Mouse (Mus musculus): ENCODE measurements at regions not wholly inside any gene's neighbourhood (a gene's known extent, or its start where the extent isn't known, plus 50 kb on each side); places are given as distances from the start of the nearest gene placed in this dataset.

DNA sequence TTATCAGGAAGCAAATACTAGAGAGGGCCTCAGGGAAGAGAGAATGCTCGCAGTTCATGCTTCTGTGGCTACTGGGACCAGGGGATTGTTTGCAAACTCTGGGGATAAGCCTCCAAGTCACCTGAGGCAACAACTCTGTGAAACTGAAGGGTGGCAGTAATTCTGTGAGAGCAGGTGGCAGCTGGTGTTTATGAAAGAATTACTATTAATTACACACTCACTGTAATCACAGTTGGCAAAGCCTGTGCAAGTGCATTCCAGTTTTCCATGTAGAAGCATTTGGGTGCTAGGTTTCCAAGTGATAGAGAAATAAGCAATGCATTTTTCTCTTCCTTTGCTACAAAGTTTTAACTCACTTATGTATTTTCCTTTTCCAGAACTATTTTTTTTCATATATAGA is 578.5 kb downstream of the Ets1 start:
- DNase-seq (ENCODE audit: low spot score): no peak

DNA sequence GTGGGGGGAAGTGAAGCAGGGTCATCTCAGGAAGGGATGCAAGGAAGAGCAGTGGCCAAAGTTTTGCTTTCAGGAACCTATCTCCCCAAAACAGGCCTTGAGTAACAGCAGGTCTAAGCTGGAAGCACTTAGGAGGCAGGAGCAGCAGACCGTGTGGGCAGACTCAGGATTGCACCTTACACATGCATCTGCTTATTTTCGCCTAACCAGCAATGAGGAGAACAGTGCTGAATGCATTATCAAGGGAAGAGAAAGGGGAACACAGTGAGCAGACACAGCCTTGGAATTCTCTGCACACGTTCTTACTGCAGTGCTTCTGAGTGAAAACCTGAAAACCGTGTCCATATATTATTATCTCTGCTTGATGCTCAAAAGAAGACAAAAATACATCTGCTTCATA is 585.0 kb downstream of the Ets1 start:
- no peak for DNase-seq (ENCODE audit: low spot score)

GRCm38 (mm10) chr9:33222066-33222805 is 586.2 kb downstream of the Ets1 start:
- no peak for DNase-seq (ENCODE audit: low spot score)

GRCm38 (mm10) chr9:33233699-33234131 is 597.7 kb downstream of the Ets1 start:
- peak; percentile 21 for DNase-seq (ENCODE audit: low spot score)

DNA sequence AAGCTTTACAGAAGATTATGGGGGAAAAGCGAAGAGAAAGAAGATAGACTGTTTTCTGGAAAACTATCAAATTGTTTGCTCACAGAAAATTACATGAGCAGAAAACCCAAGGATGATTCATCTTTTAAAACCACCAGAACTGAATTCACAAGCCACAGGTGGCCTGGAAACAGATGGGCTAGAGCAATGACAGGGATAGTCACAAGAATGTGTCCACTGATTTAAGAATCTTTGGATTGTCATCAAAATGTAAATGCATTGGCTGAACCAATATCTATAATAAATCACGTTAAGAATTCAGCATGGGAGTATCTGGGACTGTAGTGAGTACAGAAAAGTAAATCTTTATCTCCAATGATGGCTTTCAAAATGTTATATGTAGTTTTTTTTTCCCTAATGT is 602.2 kb downstream of the Ets1 start:
- no peak for DNase-seq (ENCODE audit: low spot score)

DNA sequence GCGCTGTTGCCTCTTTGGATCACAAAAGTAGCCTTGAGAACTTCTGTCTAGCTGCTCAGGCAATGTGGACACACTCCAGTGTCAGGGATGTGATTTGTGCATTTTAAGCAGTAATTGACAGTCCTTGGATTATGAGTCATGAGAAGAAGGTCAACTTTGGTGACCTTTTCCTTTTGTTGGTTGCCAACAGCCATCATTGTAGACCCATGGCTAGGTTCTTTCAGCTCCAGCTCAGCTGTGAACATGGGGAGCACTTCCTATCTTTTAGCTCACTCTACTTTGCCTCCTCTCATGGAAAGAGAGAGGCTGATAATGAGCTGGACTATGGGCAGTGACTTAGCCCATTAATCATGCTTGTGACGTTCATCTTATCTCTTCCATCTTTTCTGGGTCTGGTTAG is 602.8 kb downstream of the Ets1 start:
- DNase-seq (ENCODE audit: low spot score): no peak

DNA sequence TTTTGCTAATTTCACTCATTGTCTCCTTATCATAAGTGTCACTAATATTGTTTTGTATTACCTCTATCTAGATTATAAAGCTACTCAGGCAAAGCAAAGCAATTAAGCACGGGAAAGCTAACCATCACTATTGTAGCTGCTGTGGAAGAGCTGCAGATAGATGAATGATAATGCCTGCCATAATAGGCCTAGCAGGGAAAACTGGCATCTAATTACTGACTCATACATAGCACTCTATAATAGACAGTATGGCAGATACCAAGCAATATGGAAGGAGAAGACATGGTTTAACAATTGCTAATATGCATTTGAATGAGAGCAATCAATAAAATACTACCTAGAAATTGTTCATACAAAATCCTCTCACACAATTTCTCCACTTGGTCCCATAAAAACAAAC is 604.5 kb downstream of the Ets1 start:
- no peak for DNase-seq (ENCODE audit: low spot score)

DNA sequence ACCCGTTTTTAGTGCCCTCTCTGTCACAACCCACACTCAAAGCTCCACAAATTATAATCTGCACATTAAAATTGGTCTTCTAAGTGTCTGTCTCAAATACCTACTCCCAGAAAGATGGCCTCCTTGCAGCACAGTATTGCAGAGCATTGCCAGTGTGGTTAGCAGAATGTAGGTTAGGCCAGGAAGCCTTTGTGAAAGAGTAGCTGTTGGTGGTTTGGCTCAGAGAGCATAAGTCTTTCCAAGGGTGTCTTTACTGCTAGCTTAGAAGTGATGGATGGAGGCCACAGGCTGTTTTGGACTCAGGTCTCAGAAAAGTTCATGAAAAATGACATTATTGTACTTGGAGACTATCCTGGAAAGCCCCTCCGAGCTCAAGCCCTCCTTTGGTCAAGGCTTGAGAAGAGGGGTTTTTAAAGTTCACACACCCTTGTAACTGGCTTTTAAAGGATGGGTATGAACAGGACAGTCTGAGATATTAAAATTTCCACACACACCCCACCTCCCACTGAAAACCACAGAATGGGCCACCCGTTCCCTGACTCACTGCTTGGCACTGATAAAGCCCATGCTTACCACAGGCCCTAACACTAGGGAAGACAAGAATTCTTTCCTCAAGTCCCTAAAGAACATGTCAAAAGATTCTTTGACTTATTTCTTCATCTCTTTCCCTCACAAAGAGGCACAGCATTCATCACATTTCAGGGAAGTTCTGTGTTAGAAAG is 605.1 kb downstream of the Ets1 start:
- no peak for DNase-seq (ENCODE audit: low spot score)

- peak; percentile 79 for DNase-seq (ENCODE audit: low spot score)
These were observed 610.9 kb downstream of the Ets1 start for GRCm38 (mm10) chr9:33246932-33247331.

DNA sequence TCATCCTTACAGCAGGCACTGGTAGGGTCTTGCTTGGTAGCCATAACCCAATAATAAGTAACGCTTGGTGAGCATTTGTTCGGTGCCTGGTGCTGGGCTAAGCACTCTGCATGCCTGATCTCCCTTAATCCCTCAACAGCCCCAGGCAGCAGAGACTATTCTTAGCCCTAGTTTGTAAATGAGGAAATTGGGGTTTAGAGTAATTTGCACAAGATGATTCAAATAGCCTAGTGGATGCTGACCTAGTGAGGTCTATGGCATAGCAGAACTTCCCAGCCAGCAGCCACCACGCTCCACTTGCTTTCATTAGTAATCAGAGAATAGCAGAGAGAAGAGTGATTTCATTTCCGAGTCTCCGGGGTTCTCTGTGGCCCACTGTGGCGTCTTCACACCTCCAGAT is 622.2 kb downstream of the Ets1 start:
- DNase-seq (ENCODE audit: low spot score): no peak

- DNase-seq (ENCODE audit: low spot score): peak; percentile 80
These were observed 624.1 kb downstream of the Ets1 start for GRCm38 (mm10) chr9:33260171-33260570.

DNA sequence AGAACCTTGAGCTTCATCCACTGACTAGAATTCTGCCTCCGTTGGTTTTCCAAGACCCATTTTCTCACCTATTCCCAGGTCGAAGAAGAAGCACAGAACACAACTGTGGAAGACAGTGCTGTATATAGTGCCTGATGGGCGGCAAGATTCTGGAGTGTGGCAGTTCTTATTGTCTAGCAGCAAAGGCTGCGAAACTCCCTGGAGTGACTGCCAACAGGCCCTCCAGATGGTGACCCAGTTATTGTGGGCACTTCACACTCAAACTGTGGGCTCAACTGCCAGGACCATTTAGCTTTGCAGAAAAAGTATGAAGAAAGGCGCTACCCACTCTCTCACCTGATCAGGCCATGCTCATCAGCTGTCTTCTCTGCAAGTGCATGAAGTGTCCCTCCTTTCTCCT is 653.4 kb downstream of the Ets1 start:
- no peak for DNase-seq (ENCODE audit: low spot score)

DNA sequence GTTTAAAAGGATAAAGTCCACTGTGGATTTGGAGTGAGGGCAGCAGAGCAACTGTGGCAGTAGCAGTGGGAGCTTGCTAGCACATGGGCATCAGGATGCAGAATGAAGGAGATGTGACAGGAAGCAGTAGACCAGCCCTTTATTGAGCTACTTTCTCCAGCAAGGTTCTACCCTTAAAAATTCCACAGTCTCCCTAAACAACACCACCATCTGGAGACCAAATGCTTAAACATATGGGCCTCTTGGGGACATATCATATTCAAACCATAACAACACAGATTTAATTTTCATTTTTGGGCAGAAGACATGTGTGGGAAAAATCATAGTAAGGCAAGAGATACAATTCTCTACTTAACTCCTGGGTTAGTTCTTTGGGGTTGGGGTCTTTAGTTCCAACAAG is 656.1 kb downstream of the Ets1 start:
- no peak for DNase-seq (ENCODE audit: low spot score)

DNA sequence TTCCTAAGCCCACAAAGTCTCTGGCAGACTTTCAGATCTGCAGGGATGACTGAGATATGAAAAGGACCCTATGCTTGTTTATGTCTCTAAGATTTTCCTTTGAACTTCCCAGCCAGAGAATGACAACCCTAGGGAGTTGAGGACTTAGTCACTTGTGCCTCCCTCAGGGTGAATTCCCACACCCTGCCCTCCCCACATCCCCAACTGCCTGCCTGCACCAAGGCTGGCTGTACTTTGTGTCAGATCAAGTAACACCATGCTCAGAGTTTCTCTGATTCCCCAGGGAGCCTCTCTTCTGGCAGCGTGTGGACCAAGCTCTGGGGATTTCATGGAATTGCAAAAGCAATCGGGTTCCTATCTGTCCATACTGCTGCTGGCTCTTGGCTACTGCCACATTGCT is 659.9 kb downstream of the Ets1 start:
- DNase-seq (ENCODE audit: low spot score): no peak

- no peak for DNase-seq (ENCODE audit: low spot score)
These were observed 683.6 kb downstream of the Ets1 start for GRCm38 (mm10) chr9:33319525-33320025.

- DNase-seq (ENCODE audit: low spot score): no peak
These were observed 691.7 kb downstream of the Ets1 start for GRCm38 (mm10) chr9:33327722-33328121.

- DNase-seq (ENCODE audit: low spot score): no peak
These were observed 714.2 kb downstream of the Ets1 start for GRCm38 (mm10) chr9:33350258-33350657.

- DNase-seq (ENCODE audit: low spot score): no peak
These were observed 720.6 kb downstream of the Ets1 start for GRCm38 (mm10) chr9:33356621-33357020.

GRCm38 (mm10) chr9:33360966-33361365 is 724.9 kb downstream of the Ets1 start:
- no peak for DNase-seq (ENCODE audit: low spot score)

DNA sequence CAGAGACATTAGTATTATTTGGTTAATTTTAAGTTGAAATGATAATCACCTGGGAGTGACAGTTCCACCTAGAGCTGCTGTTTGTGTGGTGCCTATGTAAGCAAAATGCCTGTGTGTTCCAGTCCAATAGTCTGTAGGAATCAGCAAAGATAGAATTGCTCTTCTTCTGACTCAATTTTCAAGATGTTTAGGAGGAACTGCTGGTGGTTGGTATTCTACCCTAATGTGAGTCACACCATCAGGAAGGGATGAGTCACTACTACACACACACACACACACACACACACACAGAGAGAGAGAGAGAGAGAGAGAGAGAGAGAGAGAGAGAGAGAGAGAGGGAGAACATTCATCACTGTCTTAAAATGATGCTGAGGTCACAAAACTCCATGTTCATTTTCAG is 753.1 kb downstream of the Ets1 start:
- DNase-seq (ENCODE audit: low spot score): no peak

- DNase-seq (ENCODE audit: low spot score): no peak
These were observed 768.7 kb downstream of the Ets1 start for GRCm38 (mm10) chr9:33404691-33405090.

GRCm38 (mm10) chr9:33407517-33407916 is 771.5 kb downstream of the Ets1 start:
- DNase-seq (ENCODE audit: low spot score): no peak

- DNase-seq (ENCODE audit: low spot score): no peak
These were observed 787.8 kb downstream of the Ets1 start for GRCm38 (mm10) chr9:33423781-33424180.

DNA sequence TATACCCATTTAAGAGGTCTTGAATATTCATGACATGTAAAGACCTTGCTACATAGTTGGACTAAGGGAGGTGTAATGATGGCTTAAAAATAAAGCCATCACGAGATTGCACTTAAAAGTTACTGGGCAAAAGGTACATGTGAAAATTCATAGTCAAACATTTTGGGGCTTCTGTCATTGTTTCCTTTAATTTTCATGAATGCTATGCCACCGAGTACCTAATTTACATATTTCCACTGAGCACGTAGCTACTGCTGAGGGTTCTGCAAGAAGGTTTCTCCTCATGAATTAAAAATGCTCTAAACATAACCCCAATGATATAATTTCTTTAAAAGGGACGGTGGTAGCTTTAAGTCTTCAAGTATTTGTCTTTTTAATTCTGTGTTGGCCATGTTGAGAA is 800.4 kb downstream of the Ets1 start:
- DNase-seq (ENCODE audit: low spot score): no peak
